Mouse (Mus musculus): ENCODE results near the gene Lyzl4. TPM values are rescaled to one million over a fixed set of nuclear protein-coding genes. Genes with fewer than 3 reads are reported as not detected.
"Not testable (repeated sequence)": the region's sequence is repeated elsewhere in the genome, so short reads cannot be mapped to it uniquely, and the experiment has no call there.

Gene Lyzl4
- total RNA-seq, 1 experiment from 2014 or later: not detected

GRCm38 (mm10) chr9:121600201-121600860 is 41.6 kb downstream of the Lyzl4 start:
- DNase-seq: no peak

- DNase-seq: no peak
These were observed 42.3 kb downstream of the Lyzl4 start for GRCm38 (mm10) chr9:121599551-121599950.

GRCm38 (mm10) chr9:121598106-121598505 is 43.8 kb downstream of the Lyzl4 start:
- no peak for DNase-seq

- DNase-seq: no peak
These were observed 47.1 kb downstream of the Lyzl4 start for GRCm38 (mm10) chr9:121594771-121595170.

- DNase-seq: not testable (repeated sequence)
These were observed 48.1 kb downstream of the Lyzl4 start for GRCm38 (mm10) chr9:121593768-121594167.

- no peak for DNase-seq
These were observed 48.8 kb downstream of the Lyzl4 start for GRCm38 (mm10) chr9:121592948-121593550.

- DNase-seq: no peak
These were observed 52.4 kb downstream of the Lyzl4 start for GRCm38 (mm10) chr9:121589533-121589932.

- DNase-seq: no peak
These were observed 67.5 kb downstream of the Lyzl4 start for GRCm38 (mm10) chr9:121574380-121574779.

GRCm38 (mm10) chr9:121568451-121568850 is 73.4 kb downstream of the Lyzl4 start:
- DNase-seq: no peak

- DNase-seq: no peak
These were observed 75.5 kb downstream of the Lyzl4 start for GRCm38 (mm10) chr9:121566387-121566786.

GRCm38 (mm10) chr9:121563276-121563675 is 78.6 kb downstream of the Lyzl4 start:
- no peak for DNase-seq

GRCm38 (mm10) chr9:121560515-121560914 is 81.4 kb downstream of the Lyzl4 start:
- no peak for DNase-seq

GRCm38 (mm10) chr9:121558167-121558566 is 83.7 kb downstream of the Lyzl4 start:
- no peak for DNase-seq

- peak; percentile 13 for DNase-seq
These were observed 85.0 kb downstream of the Lyzl4 start for GRCm38 (mm10) chr9:121556913-121557312.

- DNase-seq: peak; percentile 6
These were observed 86.4 kb downstream of the Lyzl4 start for GRCm38 (mm10) chr9:121555395-121556000.

GRCm38 (mm10) chr9:121553643-121554042 is 88.3 kb downstream of the Lyzl4 start:
- DNase-seq: no peak

- no peak for DNase-seq
These were observed 91.5 kb downstream of the Lyzl4 start for GRCm38 (mm10) chr9:121550327-121550771.

GRCm38 (mm10) chr9:121549444-121549843 is 92.5 kb downstream of the Lyzl4 start:
- DNase-seq: no peak

GRCm38 (mm10) chr9:121549010-121549409 is 92.9 kb downstream of the Lyzl4 start:
- DNase-seq: no peak

- no peak for DNase-seq
These were observed 94.5 kb downstream of the Lyzl4 start for GRCm38 (mm10) chr9:121547431-121547830.

- DNase-seq: no peak
These were observed 100.4 kb downstream of the Lyzl4 start for GRCm38 (mm10) chr9:121541530-121541929.

- no peak for DNase-seq
These were observed 109.3 kb downstream of the Lyzl4 start for GRCm38 (mm10) chr9:121532626-121533025.

- no peak for DNase-seq
These were observed 113.1 kb downstream of the Lyzl4 start for GRCm38 (mm10) chr9:121528605-121529357.

Data from adrenal gland, postnatal 14 days (tissue).